Mouse (Mus musculus) embryonic fibroblast, embryonic 13.5 days (primary cell): ENCODE measurements around the gene Tnk2.

ENCODE experiments used
- CTCF ChIP-seq: IDR thresholded peaks from 2 replicates; pipeline ENCODE4 v1.5.1; 2011; ENCODE audit warnings: mild to moderate bottlenecking, control low read depth, low read length, moderate library complexity, borderline replicate concordance; ENCODE audit not compliant: insufficient read depth
- POLR2A ChIP-seq: IDR thresholded peaks from 2 replicates; pipeline ENCODE4 v1.6.1; 2011; ENCODE audit warnings: low read depth, mild to moderate bottlenecking, control low read depth, low read length, moderate library complexity

- TF ChIP-seq CTCF (no peak), POLR2A (no peak)
Measured at GRCm38 (mm10) chr16:32678812-32679211, 35.1 kb downstream of the Tnk2 start.
